Mouse (Mus musculus): Measurements from ENCODE around the gene Macf1. TPM values are rescaled to one million over a fixed set of nuclear protein-coding genes. Genes with fewer than 3 reads are reported as not detected.
"Not testable (repeated sequence)": the region's sequence is repeated elsewhere in the genome, so short reads cannot be mapped to it uniquely, and the experiment has no call there.

Macf1 gene
- total RNA-seq, 2 experiments from 2014 or later: 194 to 241 TPM

- no peak for DNase-seq (ENCODE audit: extremely low spot score in 1 of 2, low spot score in 1 of 2)
Observed at GRCm38 (mm10) chr4:123331326-123331725, 352.8 kb downstream of the Macf1 start.

- DNase-seq (ENCODE audit: extremely low spot score in 1 of 2, low spot score in 1 of 2): no peak
Observed at GRCm38 (mm10) chr4:123328946-123329345, 355.2 kb downstream of the Macf1 start.

- no peak for DNase-seq (ENCODE audit: extremely low spot score in 1 of 2, low spot score in 1 of 2)
Observed at GRCm38 (mm10) chr4:123327630-123328029, 356.5 kb downstream of the Macf1 start.

GRCm38 (mm10) chr4:123326087-123326486 lies 358.1 kb downstream of the Macf1 start:
- no peak for DNase-seq (ENCODE audit: extremely low spot score in 1 of 2, low spot score in 1 of 2)

- no peak for DNase-seq (ENCODE audit: extremely low spot score in 1 of 2, low spot score in 1 of 2)
Observed at GRCm38 (mm10) chr4:123323534-123323933, 360.6 kb downstream of the Macf1 start, which contains the start of gene Oxct2a. Gene Oxct2a (minus strand): TSS chr4:123323634.

- not testable (repeated sequence) for DNase-seq (ENCODE audit: extremely low spot score in 1 of 2, low spot score in 1 of 2)
Observed at GRCm38 (mm10) chr4:123322910-123323309, 361.2 kb downstream of the Macf1 start.

- DNase-seq (ENCODE audit: extremely low spot score in 1 of 2, low spot score in 1 of 2): no peak
Observed at GRCm38 (mm10) chr4:123314497-123314896, 369.7 kb downstream of the Macf1 start.

- DNase-seq (ENCODE audit: extremely low spot score in 1 of 2, low spot score in 1 of 2): no peak
Observed at GRCm38 (mm10) chr4:123313010-123313409, 371.1 kb downstream of the Macf1 start.

GRCm38 (mm10) chr4:123311845-123312244 lies 372.3 kb downstream of the Macf1 start:
- no peak for DNase-seq (ENCODE audit: extremely low spot score in 1 of 2, low spot score in 1 of 2)

GRCm38 (mm10) chr4:123308292-123308691 lies 375.9 kb downstream of the Macf1 start:
- DNase-seq (ENCODE audit: extremely low spot score in 1 of 2, low spot score in 1 of 2): no peak

- DNase-seq (ENCODE audit: extremely low spot score in 1 of 2, low spot score in 1 of 2): no peak
Observed at GRCm38 (mm10) chr4:123306999-123307398, 377.2 kb downstream of the Macf1 start.

- peak in 1 of 2 experiments; percentile 26 for DNase-seq (ENCODE audit: extremely low spot score in 1 of 2, low spot score in 1 of 2)
Observed at GRCm38 (mm10) chr4:123305789-123306188, 378.4 kb downstream of the Macf1 start.

Small RNAs within 50 kb of the gene (microRNA-seq; reads per million reads assigned to microRNA genes)
- 0 reads per million in 2 experiments for gene Mir6398

Other genes with a start within 250 kb of the Macf1 start
- gene Ndufs5, start 33.8 kb upstream of the Macf1 start, total RNA-seq (2021): 100 to 1,000 TPM; 172 to 199 TPM
- gene Akirin1, start 66.0 kb upstream of the Macf1 start, total RNA-seq (2021): 10 to 100 TPM; 52.3 to 61.3 TPM
- 1 to 10 TPM in 1 of 2 experiments, under 1 TPM in 1; 0.96 to 1.1 TPM for gene Rhbdl2, start 103.5 kb upstream of the Macf1 start, total RNA-seq (2021)
- gene 4933427I04Rik, start 175.3 kb upstream of the Macf1 start, total RNA-seq (2021): not detected
- 10 to 100 TPM; 12.5 to 13.5 TPM for gene Mycbp, start 220.5 kb upstream of the Macf1 start, total RNA-seq (2021)
- 10 to 100 TPM; 47.9 to 59.4 TPM for gene Rragc, start 233.1 kb upstream of the Macf1 start, total RNA-seq (2021)
- gene 4930535I16Rik, start 233.7 kb upstream of the Macf1 start, total RNA-seq (2021): not detected

Measured in layer of hippocampus, postnatal 25 days (tissue).